Mouse (Mus musculus): ENCODE results near the gene Cytl1. TPM values are rescaled to one million over a fixed set of nuclear protein-coding genes. Genes with fewer than 3 reads are reported as not detected.
A peak's percentile ranks its signal among the peaks of the same experiment; 100 is the strongest.

The Cytl1 gene
- total RNA-seq (2021) = 1 to 10 TPM; 1.2 to 3.3 TPM
- long read RNA-seq, experiment 1, partial matches to known transcripts = 0 of 2 reads
- long read RNA-seq, experiment 1, other reads (novel, unspliced or antisense) = 0 of 2 reads
- long read RNA-seq, experiment 2, partial matches to known transcripts = 0 of 1 reads
- long read RNA-seq, experiment 2, other reads (novel, unspliced or antisense) = 0 of 1 reads

DNA sequence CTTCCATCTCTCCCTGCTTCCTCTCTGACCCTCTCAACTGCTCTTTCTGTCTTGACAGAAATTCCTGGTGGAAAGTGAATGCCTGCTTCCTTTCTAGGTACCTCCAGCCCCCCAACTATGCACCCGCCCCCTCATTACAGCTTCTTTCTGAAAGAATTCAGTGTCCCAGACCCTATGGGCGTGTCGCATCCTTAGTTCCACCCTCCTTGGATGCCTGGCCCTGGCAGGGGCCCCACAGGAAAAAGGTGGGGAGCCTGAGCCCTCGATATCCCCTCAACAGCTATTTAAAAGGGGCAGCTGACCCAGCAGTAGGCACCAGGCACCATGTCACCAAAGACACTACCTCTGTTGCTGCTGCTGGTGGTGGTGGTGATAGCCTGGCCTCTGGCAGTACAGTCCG lies at the start of gene Cytl1:
Gene Cytl1, plus strand, starts transcription at position 296 of the 400 bp plus-strand sequence.
- no peak for DNase-seq

GRCm38 (mm10) chr5:37692759-37693158 lies 42.6 kb upstream of the Cytl1 start:
- no peak for DNase-seq

- DNase-seq = no peak
These were observed 39.5 kb upstream of the Cytl1 start for GRCm38 (mm10) chr5:37695773-37696172.

DNA sequence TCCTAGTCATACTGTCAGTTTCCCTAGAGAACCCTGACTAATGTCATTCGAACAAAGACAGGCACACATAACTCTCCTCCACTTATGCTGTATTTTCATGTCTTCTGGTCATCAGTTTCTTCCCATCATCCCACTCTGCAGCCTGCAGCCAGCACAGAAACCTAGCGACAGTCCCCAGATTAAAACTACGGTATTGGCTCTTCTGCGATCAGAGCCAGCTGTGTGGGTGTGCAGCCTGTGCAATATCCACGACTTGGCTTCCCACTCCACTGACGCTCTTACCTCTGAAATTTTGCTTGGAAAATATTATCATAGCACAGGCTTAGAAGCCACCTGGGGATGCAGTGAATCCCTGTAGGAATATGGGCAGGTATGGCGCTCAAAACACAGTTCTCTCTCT lies 38.0 kb upstream of the Cytl1 start:
- DNase-seq = no peak

GRCm38 (mm10) chr5:37699757-37700156 lies 35.6 kb upstream of the Cytl1 start:
- no peak for DNase-seq

GRCm38 (mm10) chr5:37704962-37705361 lies 30.4 kb upstream of the Cytl1 start:
- DNase-seq = no peak

GRCm38 (mm10) chr5:37708124-37708523 lies 27.2 kb upstream of the Cytl1 start:
- DNase-seq = no peak

DNA sequence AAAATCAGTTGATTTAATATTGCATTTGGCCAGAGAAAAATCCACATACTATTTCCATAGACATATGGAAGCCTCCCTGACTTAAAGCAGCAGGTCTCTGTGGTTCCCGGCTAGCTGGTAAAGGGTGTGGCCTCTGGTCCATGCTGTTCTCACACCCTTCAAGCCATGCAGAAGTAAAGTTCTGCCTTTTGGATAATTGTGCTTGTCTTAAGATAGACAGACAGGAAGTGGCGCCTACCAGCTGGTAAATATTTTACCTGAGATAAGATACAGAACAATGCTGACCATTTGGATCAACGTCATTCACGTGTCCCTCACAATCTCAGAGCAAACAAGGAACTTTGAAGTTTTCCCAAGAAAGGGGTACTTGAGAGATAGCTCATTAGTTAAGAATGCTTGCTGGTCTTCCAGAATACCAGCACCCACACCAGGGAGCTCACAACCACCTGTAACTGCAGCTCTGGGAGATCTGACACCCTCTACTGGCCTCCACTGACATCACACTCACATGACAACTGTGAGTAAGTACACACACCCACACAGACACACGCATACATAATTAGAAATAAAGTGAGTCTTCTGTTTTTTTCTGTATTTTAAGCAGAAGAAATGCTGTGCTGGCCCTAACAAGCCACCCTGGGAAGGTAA lies 25.9 kb upstream of the Cytl1 start:
- DNase-seq = no peak

DNA sequence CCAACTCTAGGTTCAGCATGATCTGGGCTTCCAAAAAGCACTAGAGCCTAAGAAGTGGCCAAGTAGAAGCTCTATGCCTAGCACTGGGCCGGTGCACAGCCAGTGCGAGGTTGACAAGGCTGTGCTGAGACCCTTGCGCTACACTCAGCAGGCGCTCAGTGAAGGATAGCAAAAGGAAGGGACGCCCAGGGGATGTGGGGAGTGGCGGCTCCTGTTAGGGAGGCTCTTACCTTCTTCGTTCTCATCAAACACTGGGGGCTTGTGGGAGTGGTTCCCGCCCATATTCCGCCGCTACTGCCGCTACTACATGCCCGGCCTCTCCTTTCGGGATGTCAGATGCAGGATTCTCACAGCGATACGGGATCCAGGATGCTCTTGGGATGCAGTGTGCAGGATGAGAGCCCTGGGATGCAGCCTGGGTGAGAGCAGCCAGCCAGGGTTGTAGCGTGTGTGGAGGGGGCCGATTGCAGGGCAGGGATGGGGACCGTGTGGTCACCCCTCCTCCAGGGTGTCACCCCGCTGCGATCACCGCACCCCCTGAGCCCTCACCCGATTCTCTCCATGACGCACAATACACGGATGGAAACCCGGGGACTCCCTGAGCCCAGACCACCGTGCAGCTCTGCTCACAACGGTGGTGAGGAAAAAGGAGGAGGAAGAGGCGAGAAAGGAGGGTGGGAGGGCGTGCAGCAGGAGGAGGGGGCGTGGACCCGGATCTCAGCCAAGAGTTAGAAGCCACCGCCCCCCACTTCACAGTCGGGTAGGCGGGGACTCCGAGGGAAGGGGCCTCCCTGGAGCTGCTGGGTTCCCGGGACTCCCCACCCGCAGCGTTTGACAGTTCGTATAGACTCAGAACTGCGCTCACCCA lies 18.6 kb upstream of the Cytl1 start, which contains the start of gene Stk32b:
Gene Stk32b, minus strand, starts transcription at position 667 of the 868 bp plus-strand sequence.
- no peak for DNase-seq

GRCm38 (mm10) chr5:37717384-37717963 lies 17.8 kb upstream of the Cytl1 start:
- peak; percentile 52 for DNase-seq

- no peak for DNase-seq
These were observed 14.6 kb upstream of the Cytl1 start for GRCm38 (mm10) chr5:37720670-37721069.

GRCm38 (mm10) chr5:37725220-37725886 lies 10.0 kb upstream of the Cytl1 start:
- no peak for DNase-seq

DNA sequence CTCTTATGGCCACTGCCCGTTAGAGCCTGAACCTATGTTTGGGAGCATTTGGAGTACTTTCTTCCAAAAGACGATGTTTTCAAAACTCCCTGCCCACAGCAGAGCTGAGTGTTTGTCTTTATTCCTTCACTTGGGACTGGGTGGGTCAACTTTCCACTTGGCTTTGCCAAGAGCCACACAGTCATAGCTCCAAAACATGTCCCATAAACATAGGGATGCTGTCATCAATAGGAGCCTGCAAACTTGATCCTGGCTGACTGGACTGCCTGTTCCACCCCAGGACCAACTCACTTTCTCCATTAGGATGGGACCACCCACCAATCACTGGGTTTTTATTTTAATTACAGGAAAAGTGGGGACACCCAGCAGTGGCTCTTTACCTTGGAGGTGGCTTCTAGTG lies 4.5 kb upstream of the Cytl1 start:
- no peak for DNase-seq

- no peak for DNase-seq
These were observed 894 bp downstream of the Cytl1 start for GRCm38 (mm10) chr5:37736213-37736612.

DNA sequence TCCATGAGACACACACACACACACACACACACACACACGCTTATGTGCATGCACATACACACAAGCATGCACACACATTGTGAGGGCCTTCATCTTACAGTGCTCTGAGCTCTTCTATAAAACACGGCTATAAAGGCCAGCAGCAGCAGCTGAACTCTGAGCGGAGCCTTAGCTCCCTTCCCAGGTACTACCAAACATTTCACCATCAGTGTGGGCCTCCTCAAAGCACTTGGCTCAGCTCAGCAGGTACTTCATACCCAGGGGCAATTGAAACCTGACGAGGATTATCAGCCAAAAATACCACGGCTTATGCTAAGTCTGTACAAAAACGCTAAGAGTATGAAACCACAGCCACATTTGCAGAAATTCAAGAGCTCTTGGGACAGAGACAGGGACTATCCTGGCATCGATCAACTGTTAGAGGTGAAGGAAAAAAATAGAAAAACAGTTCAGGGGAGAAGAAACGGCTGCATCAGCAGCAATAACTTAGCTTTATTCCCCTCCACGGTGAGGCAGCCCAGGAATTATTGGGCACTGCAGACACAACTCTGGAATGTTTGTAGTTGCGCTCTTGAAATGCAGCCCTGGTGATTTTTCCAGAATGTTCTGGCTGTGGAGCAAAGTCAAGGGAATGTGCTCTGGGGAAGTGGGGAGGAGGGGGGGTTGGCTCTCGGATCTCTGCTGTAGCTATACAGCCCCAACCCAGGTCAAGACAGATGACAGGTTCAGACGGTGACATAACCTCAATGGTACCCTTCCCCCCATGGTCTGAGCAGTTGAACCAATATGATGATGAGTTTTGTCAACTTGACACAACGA lies 8.8 kb downstream of the Cytl1 start:
- no peak for DNase-seq

DNA sequence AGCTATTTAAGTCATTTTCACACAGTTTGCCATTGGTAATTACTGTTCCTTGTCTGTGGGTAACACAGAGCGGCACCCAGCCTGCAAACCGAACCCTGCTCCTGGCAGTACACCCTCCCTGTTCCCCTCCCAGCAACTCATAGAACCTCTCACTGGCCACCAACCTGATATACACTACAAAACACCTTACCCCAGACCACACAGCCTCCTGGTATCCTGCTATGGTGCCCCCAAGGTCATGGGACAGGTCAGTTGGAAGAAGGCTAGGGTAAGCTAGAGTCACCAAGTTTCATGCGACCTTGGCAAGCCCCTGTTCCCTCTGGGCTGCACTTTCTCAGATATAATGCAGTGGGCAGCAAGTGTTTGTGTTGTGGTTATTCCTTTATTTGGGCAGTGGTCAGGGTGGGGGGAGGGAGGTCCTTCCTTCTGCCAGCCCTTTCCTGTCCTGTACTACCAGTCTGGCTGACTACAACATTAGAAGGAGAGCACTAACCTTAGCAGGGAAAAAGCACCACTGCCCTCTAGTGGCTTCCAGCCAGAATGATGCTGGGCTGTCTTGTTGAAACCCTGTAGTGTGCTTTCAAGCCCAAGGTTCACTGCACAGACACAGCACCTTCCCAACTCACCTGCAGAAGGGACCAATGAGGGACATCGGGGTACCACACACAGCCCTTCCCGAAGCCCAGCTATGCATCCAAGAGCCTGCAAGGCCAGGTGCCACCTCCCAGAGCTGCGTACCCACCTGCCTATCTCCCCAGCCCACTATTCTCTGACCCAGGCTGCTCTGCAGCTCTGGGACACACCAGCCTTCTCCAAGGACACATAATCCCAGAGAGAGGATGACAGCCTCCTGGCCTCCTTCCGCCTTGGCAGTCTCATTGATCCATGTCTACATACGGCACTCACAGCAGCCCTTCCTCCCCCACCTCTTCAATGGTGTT lies 17.0 kb downstream of the Cytl1 start:
- DNase-seq = peak; percentile 82

DNA sequence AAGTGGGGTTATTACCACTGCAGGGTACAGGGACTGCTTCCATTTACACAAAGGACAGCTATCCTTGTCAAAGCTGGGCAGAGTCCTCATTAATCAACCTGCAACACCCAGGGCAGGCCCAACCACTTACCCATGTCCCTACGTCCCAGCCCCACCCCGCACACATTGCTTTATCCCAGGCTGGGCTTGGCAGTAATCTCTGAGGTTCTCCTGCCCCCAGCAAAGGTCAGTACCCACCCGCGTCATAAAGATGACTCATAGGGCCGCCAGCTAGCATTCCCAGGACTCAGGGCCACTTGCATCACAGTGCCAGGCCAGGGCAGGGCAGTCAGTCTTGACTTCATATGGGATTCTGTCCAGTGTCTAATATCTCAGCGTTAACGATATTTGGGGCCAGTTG lies 18.0 kb downstream of the Cytl1 start:
- DNase-seq = peak; percentile 83

- DNase-seq = no peak
These were observed 26.7 kb downstream of the Cytl1 start for GRCm38 (mm10) chr5:37762046-37762445.

- DNase-seq = no peak
These were observed 30.5 kb downstream of the Cytl1 start for GRCm38 (mm10) chr5:37765851-37766250.

DNA sequence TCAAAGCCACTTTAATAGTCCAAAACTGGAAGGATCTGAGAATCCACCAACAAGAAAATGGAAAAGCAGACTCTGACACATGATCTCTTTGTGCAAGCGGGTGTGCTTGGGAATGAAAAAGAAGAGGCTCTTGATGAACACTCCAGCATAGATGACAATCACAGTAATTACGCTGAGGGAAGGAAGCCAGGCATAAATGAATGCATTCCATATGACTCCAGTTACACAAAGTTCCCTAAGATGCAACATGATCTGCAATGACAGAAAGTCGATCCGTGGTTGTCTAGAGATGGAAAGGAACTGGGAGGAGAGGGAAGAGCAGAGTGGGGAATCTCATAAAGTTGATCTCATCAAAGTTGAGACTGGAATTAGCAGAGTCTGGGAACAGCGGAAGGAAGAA lies 31.9 kb downstream of the Cytl1 start:
- no peak for DNase-seq

Measured in adrenal gland, postnatal 10 days (tissue).